Comparison of ENCODE assay signal across 10 mouse cellular contexts in the genomic region with DNA sequence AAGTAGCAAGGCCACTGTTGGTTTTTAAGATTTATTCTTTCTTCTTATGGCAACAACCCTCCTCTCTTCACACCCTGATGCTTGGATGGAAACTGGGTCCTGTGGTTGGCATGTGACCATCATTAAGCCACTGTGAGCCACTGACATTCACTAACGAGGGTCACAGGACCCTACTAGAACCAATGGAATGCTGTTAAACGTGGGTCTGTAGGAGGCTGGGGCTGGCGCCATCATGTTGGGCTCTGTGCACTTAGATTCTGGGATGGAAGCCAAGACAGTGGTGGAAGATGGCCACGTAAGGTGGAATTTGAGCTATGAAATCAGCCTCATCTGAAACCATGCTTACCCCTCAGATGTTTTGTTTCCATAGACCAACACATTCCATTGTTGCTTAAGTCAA.
A peak's percentile ranks its signal among the peaks of the same experiment; 100 is the strongest.
DNase-seq lines count a peak whose midpoint lies in the region; ATAC-seq and TF ChIP-seq lines count a peak whose summit lies in the region.
"Had no signal": no experiment of that assay in that cellular context is flagged by ENCODE, and none has a peak within 500 bp of the region (broad histone marks: within the 10 kb centered on the region; RNA-seq: fewer than 3 reads in every experiment).

No protein-coding gene starts in this region.

- DNase-seq in midbrain, postnatal 0 days (ENCODE audit: low spot score): peak; percentile 20
- peak; percentile 18 to 52 for DNase-seq in heart, adult 9 months (ENCODE audit: low spot score in 2 of 2)
- peak; percentile 52 for DNase-seq in kidney, adult 9 months
- no peak for DNase-seq in hindbrain, postnatal 0 days (ENCODE audit: low spot score)
- DNase-seq in urinary bladder, postnatal 36 days (ENCODE audit: low spot score in 2 of 2): no peak
- no peak for DNase-seq in ovary, postnatal 14 days (ENCODE audit: low spot score)
- DNase-seq: thymus, postnatal 25 days had no signal

- H3K9ac ChIP-seq in midbrain, postnatal 0 days (replicated peaks; ENCODE audit: low read length, poor library complexity, severe bottlenecking): no peak overlapping the region
- H3K9ac ChIP-seq in midbrain, embryonic 15.5 days: no peak overlapping the region
- H3K9ac ChIP-seq in hindbrain, postnatal 0 days (replicated peaks; ENCODE audit: low read length): no peak overlapping the region
- H3K9ac ChIP-seq: neural tube, embryonic 13.5 days had no signal

- no peak for ATAC-seq in midbrain, postnatal 0 days (ENCODE audit: low FRiP score)
- no peak for ATAC-seq in midbrain, embryonic 15.5 days (replicated peaks)
- no peak for ATAC-seq in hindbrain, postnatal 0 days
- ATAC-seq: inflammation-experienced regulatory T-cells, adult 6 months had no signal

- no peaks in the 10 kb centered on the region for H3K36me3 ChIP-seq in midbrain, postnatal 0 days (ENCODE audit: insufficient read depth, low read length)
- no peaks in the 10 kb centered on the region for H3K36me3 ChIP-seq in midbrain, embryonic 15.5 days (replicated peaks)
- no peaks in the 10 kb centered on the region for H3K36me3 ChIP-seq in hindbrain, postnatal 0 days (ENCODE audit: insufficient read depth, low read length)
- H3K36me3 ChIP-seq: neural tube, embryonic 13.5 days had no signal

- WGBS in midbrain, postnatal 0 days: 73% methylated on average over 4 of the region's 4 CpGs
- 77% methylated on average over 4 of the region's 4 CpGs for WGBS in midbrain, embryonic 15.5 days
- 54% methylated on average over 4 of the region's 4 CpGs for WGBS in hindbrain, postnatal 0 days

- no peak overlapping the region for H3K4me3 ChIP-seq in midbrain, postnatal 0 days (ENCODE audit: low read depth, low read length)
- no peak overlapping the region for H3K4me3 ChIP-seq in midbrain, embryonic 15.5 days
- H3K4me3 ChIP-seq in hindbrain, postnatal 0 days (ENCODE audit: low read length): no peak overlapping the region
- H3K4me3 ChIP-seq: neural tube, embryonic 13.5 days had no signal

- peaks cover 5% of the 10 kb centered on the region for H3K4me1 ChIP-seq in midbrain, postnatal 0 days (ENCODE audit: insufficient read depth, low read length)
- H3K4me1 ChIP-seq in midbrain, embryonic 15.5 days: peaks cover 12% of the 10 kb centered on the region; the same call in 1 of the 2 replicates
- H3K4me1 ChIP-seq in hindbrain, postnatal 0 days (ENCODE audit: insufficient read depth, low read length): 0 out of 2 replicates have a peak, but pooled peaks cover 5% of the 10 kb centered on the region

- TF ChIP-seq CTCF in midbrain, postnatal 0 days (IDR thresholded peaks at IDR 0.05): no peak
- no peak for TF ChIP-seq CTCF in hindbrain, postnatal 0 days (IDR thresholded peaks at IDR 0.05; ENCODE audit: low read depth)

- no peaks in the 10 kb centered on the region for H3K9me3 ChIP-seq in midbrain, postnatal 0 days (ENCODE audit: low read length)
- H3K9me3 ChIP-seq in midbrain, embryonic 15.5 days: no peaks in the 10 kb centered on the region
- no peaks in the 10 kb centered on the region for H3K9me3 ChIP-seq in hindbrain, postnatal 0 days (ENCODE audit: low read length)
- H3K9me3 ChIP-seq: neural tube, embryonic 13.5 days had no signal

- H3K27ac ChIP-seq in midbrain, postnatal 0 days (ENCODE audit: low read depth, low read length): no peak overlapping the region
- no peak overlapping the region for H3K27ac ChIP-seq in midbrain, embryonic 15.5 days
- no peak overlapping the region for H3K27ac ChIP-seq in hindbrain, postnatal 0 days
- H3K27ac ChIP-seq: neural tube, embryonic 13.5 days had no signal

- H3K4me2 ChIP-seq in midbrain, postnatal 0 days (ENCODE audit: low read depth, low read length, poor library complexity, severe bottlenecking): no peak overlapping the region
- no peak overlapping the region for H3K4me2 ChIP-seq in midbrain, embryonic 15.5 days
- no peak overlapping the region for H3K4me2 ChIP-seq in hindbrain, postnatal 0 days (ENCODE audit: low read depth, low read length)
- H3K4me2 ChIP-seq: neural tube, embryonic 13.5 days had no signal

- no peaks in the 10 kb centered on the region for H3K27me3 ChIP-seq in midbrain, postnatal 0 days (ENCODE audit: insufficient read depth, low read length)
- no peaks in the 10 kb centered on the region for H3K27me3 ChIP-seq in midbrain, embryonic 15.5 days (replicated peaks)
- no peaks in the 10 kb centered on the region for H3K27me3 ChIP-seq in hindbrain, postnatal 0 days (ENCODE audit: insufficient read depth, low read length)
- H3K27me3 ChIP-seq: neural tube, embryonic 13.5 days had no signal

Comparison
In these comparisons a context has a peak if more than half of its experiments do, and no peak if none do; other contexts are left out.
1. DNase-seq: peak in midbrain, postnatal 0 days (single experiment), heart, adult 9 months (2 of 2) and kidney, adult 9 months (single experiment); none in hindbrain, postnatal 0 days (single experiment), urinary bladder, postnatal 36 days (0 of 2) and ovary, postnatal 14 days (single experiment).